Mouse (Mus musculus) heart, adult 2 months (tissue): ENCODE data around the gene Dclk2.

ENCODE experiments used
- EP300 ChIP-seq: fragments of 200-500 bp; IDR thresholded peaks from 2 replicates; pipeline ENCODE4 v1.6.1; 2011; ENCODE audit warnings: low read depth, low read length, control low read depth; ENCODE audit not compliant: insufficient read depth
- POLR2A ChIP-seq: fragments of 200-500 bp; IDR thresholded peaks from 2 replicates; pipeline ENCODE4 v1.6.1; 2011; ENCODE audit warnings: mild to moderate bottlenecking, low read depth, low read length, control low read depth; ENCODE audit not compliant: insufficient read depth

DNA sequence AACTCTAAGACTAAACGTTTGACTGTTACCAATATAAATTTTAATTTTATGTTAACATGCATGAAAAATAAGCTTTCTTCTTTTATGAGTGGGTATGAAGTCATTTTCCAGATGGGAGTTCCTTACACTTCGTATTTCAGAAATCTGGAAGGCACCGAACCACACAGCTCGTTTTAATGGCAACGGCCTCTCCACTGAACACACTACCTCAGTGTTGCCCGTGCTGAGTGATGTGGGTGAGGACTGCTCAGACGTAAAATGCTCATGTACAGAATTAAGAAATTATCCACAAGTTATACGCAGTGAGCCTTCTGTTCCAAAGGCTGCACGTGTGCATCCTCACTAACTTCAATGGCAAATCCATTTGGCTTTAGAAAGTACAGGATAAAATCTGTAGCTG lies 113.8 kb downstream of the Dclk2 start:
- TF ChIP-seq POLR2A, result no peak
- TF ChIP-seq EP300, result no peak
